Mouse (Mus musculus): ENCODE data around the gene Phactr3. TPM values are rescaled to one million over a fixed set of nuclear protein-coding genes. Genes with fewer than 3 reads are reported as not detected.
A peak's percentile ranks its signal among the peaks of the same experiment; 100 is the strongest.

Phactr3 gene
- total RNA-seq, 1 experiment from 2014 or later: 1.8 TPM

- DNase-seq: no peak
Observed at GRCm38 (mm10) chr2:178135713-178136112, 16.9 kb downstream of the Phactr3 start.

GRCm38 (mm10) chr2:178137518-178137917, 18.7 kb downstream of the Phactr3 start:
- DNase-seq: peak; percentile 41

GRCm38 (mm10) chr2:178141489-178141922, 22.7 kb downstream of the Phactr3 start:
- DNase-seq: no peak

GRCm38 (mm10) chr2:178142291-178143023, 23.7 kb downstream of the Phactr3 start:
- DNase-seq: no peak

- no peak for DNase-seq
Observed at GRCm38 (mm10) chr2:178143024-178143415, 24.2 kb downstream of the Phactr3 start.

- no peak for DNase-seq
Observed at GRCm38 (mm10) chr2:178143898-178144297, 25.1 kb downstream of the Phactr3 start.

GRCm38 (mm10) chr2:178149312-178149711, 30.5 kb downstream of the Phactr3 start:
- DNase-seq: no peak

- DNase-seq: no peak
Observed at GRCm38 (mm10) chr2:178150697-178151096, 31.9 kb downstream of the Phactr3 start.

- DNase-seq: no peak
Observed at GRCm38 (mm10) chr2:178153601-178154000, 34.8 kb downstream of the Phactr3 start.

- no peak for DNase-seq
Observed at GRCm38 (mm10) chr2:178154129-178154528, 35.4 kb downstream of the Phactr3 start.

GRCm38 (mm10) chr2:178154576-178154975, 35.8 kb downstream of the Phactr3 start:
- DNase-seq: no peak

GRCm38 (mm10) chr2:178155176-178155916, 36.6 kb downstream of the Phactr3 start:
- DNase-seq: peak; percentile 7

GRCm38 (mm10) chr2:178155917-178156282, 37.1 kb downstream of the Phactr3 start:
- no peak for DNase-seq

GRCm38 (mm10) chr2:178158936-178159335, 40.2 kb downstream of the Phactr3 start:
- no peak for DNase-seq

- no peak for DNase-seq
Observed at GRCm38 (mm10) chr2:178163981-178164380, 45.2 kb downstream of the Phactr3 start.

- DNase-seq: no peak
Observed at GRCm38 (mm10) chr2:178165943-178166342, 47.2 kb downstream of the Phactr3 start.

- no peak for DNase-seq
Observed at GRCm38 (mm10) chr2:178169983-178170382, 51.2 kb downstream of the Phactr3 start.

- DNase-seq: no peak
Observed at GRCm38 (mm10) chr2:178173951-178174350, 55.2 kb downstream of the Phactr3 start.

- no peak for DNase-seq
Observed at GRCm38 (mm10) chr2:178175286-178175931, 56.6 kb downstream of the Phactr3 start.

- DNase-seq: no peak
Observed at GRCm38 (mm10) chr2:178184251-178184650, 65.5 kb downstream of the Phactr3 start.

GRCm38 (mm10) chr2:178184862-178185261, 66.1 kb downstream of the Phactr3 start:
- DNase-seq: no peak

- no peak for DNase-seq
Observed at GRCm38 (mm10) chr2:178188988-178189387, 70.2 kb downstream of the Phactr3 start.

GRCm38 (mm10) chr2:178192881-178193280, 74.1 kb downstream of the Phactr3 start:
- DNase-seq: no peak

Data from adrenal gland, postnatal 25 days (tissue).